Mouse (Mus musculus) CH12.LX (cell line): Measurements from ENCODE around the gene Gm49321. TPM values are rescaled to one million over a fixed set of nuclear protein-coding genes. Genes with fewer than 3 reads are reported as not detected.

ENCODE experiments used
- DNase-seq: peaks from one replicate; pipeline ENCODE4 v3.0.0-alpha.2; 2013; ENCODE audit errors: extremely low read depth
- H3K27ac ChIP-seq: 2 replicates; pipeline ENCODE4 v1.5.1; 2012; ENCODE audit warnings: low read depth, mild to moderate bottlenecking, control low read depth, moderate library complexity; ENCODE audit not compliant: insufficient read depth
- H3K27me3 ChIP-seq: replicated peaks from 2 replicates; pipeline ENCODE3; 2012; ENCODE audit warnings: inconsistent platforms
- H3K36me3 ChIP-seq, 2 experiments: replicated peaks in 1 of 2; 2 replicates each; pipeline versions ENCODE3 to v1.6.1; 2012; ENCODE audit warnings: inconsistent platforms in 1 of 2, low read length in 1 of 2, mild to moderate bottlenecking in 1 of 2, mixed read lengths in 1 of 2, moderate library complexity in 1 of 2; ENCODE audit not compliant: control insufficient read depth in 1 of 2, insufficient read depth in 1 of 2
- H3K4me1 ChIP-seq, 2 experiments: 2 replicates each; pipeline ENCODE4 v1.6.1; 2012; ENCODE audit warnings: inconsistent platforms in 1 of 2, moderate library complexity in 1 of 2; ENCODE audit not compliant: insufficient read depth in 2 of 2, control insufficient read depth in 1 of 2
- H3K4me2 ChIP-seq: 2 replicates; pipeline ENCODE4 v1.6.1; 2012; ENCODE audit warnings: low read depth, mild to moderate bottlenecking, control low read depth; ENCODE audit not compliant: poor library complexity, insufficient read depth, severe bottlenecking
- H3K4me3 ChIP-seq, 3 experiments: fragments of 150-350 bp in 1 of 3; sonication (generic) in 1 of 3; replicated peaks in 1 of 3; 2 replicates each; pipeline versions ENCODE3 to v1.5.1; 2011 to 2012; ENCODE audit warnings: low read depth in 2 of 3, low read length in 2 of 3, mild to moderate bottlenecking in 2 of 3, moderate library complexity in 2 of 3, control low read depth in 1 of 3, improper control_type of control experiment in 1 of 3, inconsistent platforms in 1 of 3, mixed read lengths in 1 of 3; ENCODE audit not compliant: poor library complexity in 1 of 3
- H3K79me2 ChIP-seq: replicated peaks from 2 replicates; pipeline ENCODE4 v1.6.1; 2012; ENCODE audit warnings: mild to moderate bottlenecking, moderate library complexity; ENCODE audit not compliant: control insufficient read depth, poor library complexity, insufficient read depth, severe bottlenecking; ENCODE audit errors: extremely low read depth
- H3K9ac ChIP-seq: 2 replicates; pipeline ENCODE4 v1.6.1; 2012; ENCODE audit warnings: low read depth, mild to moderate bottlenecking, control low read depth, moderate library complexity; ENCODE audit not compliant: insufficient read depth
- H3K9me3 ChIP-seq: replicated peaks from 2 replicates; pipeline ENCODE3; 2012; ENCODE audit warnings: low read length, inconsistent platforms, mixed read lengths
- BHLHE40 ChIP-seq: IDR thresholded peaks from 2 replicates; pipeline ENCODE4 v1.6.1; 2011; ENCODE audit warnings: mild to moderate bottlenecking, low read depth, low read length, improper control_type of control experiment
- CHD1 ChIP-seq: IDR thresholded peaks from 2 replicates; pipeline ENCODE4 v1.6.1; 2012; ENCODE audit warnings: low read depth, low read length, improper control_type of control experiment, inconsistent platforms
- CHD2 ChIP-seq: IDR thresholded peaks from 2 replicates; pipeline ENCODE4 v1.6.1; 2011; ENCODE audit warnings: low read length, improper control_type of control experiment
- CTCF ChIP-seq, 2 experiments: IDR thresholded peaks in 1 of 2; conservative IDR thresholded peaks in 1 of 2; 2 replicates each; pipeline ENCODE4 v1.5.1; 2011 to 2012; ENCODE audit warnings: low read depth in 2 of 2, low read length in 2 of 2, improper control_type of control experiment in 1 of 2, inconsistent platforms in 1 of 2, mild to moderate bottlenecking in 1 of 2, moderate library complexity in 1 of 2
- ELF1 ChIP-seq: IDR thresholded peaks from 2 replicates; pipeline ENCODE4 v1.6.1; 2014; ENCODE audit warnings: low read depth, mild to moderate bottlenecking, inconsistent platforms, low read length, improper control_type of control experiment
- EP300 ChIP-seq: IDR thresholded peaks from 2 replicates; pipeline ENCODE4 v1.6.1; 2011; ENCODE audit warnings: low read length, improper control_type of control experiment
- ETS1 ChIP-seq: conservative IDR thresholded peaks from 2 replicates; pipeline ENCODE4 v1.6.1; 2012; ENCODE audit warnings: low read depth, mild to moderate bottlenecking, inconsistent platforms, low read length, improper control_type of control experiment, moderate library complexity
- HCFC1 ChIP-seq: IDR thresholded peaks from 2 replicates; pipeline ENCODE4 v1.6.1; 2012; ENCODE audit warnings: low read depth, mild to moderate bottlenecking, inconsistent platforms, low read length, improper control_type of control experiment
- JUN ChIP-seq: IDR thresholded peaks from 2 replicates; pipeline ENCODE4 v1.6.1; 2011; ENCODE audit warnings: low read depth, mild to moderate bottlenecking, low read length, improper control_type of control experiment, moderate library complexity; ENCODE audit not compliant: insufficient read depth
- JUND ChIP-seq: conservative IDR thresholded peaks from 2 replicates; pipeline ENCODE4 v1.6.1; 2011; ENCODE audit warnings: low read depth, low read length, improper control_type of control experiment
- KAT2A ChIP-seq: IDR thresholded peaks from 2 replicates; pipeline ENCODE4 v1.6.1; 2012; ENCODE audit warnings: low read length, improper control_type of control experiment, inconsistent platforms; ENCODE audit not compliant: insufficient replicate concordance
- MAX ChIP-seq: IDR thresholded peaks from 2 replicates; pipeline ENCODE4 v1.6.1; 2011; ENCODE audit warnings: low read length, improper control_type of control experiment
- MAZ ChIP-seq: IDR thresholded peaks from 2 replicates; pipeline ENCODE4 v1.6.1; 2012; ENCODE audit warnings: low read depth, mild to moderate bottlenecking, inconsistent platforms, low read length, improper control_type of control experiment, moderate library complexity
- POLR2A ChIP-seq: IDR thresholded peaks from 2 replicates; pipeline ENCODE4 v1.6.1; 2011; ENCODE audit warnings: low read depth, mild to moderate bottlenecking, improper control_type of control experiment, low read length
- POLR2AphosphoS2 ChIP-seq: IDR thresholded peaks from 2 replicates; pipeline ENCODE4 v1.6.1; 2011; ENCODE audit warnings: low read depth, low read length, improper control_type of control experiment
- RAD21 ChIP-seq: IDR thresholded peaks from 2 replicates; pipeline ENCODE4 v1.6.1; 2011; ENCODE audit warnings: low read depth, mild to moderate bottlenecking, low read length, improper control_type of control experiment, moderate library complexity
- SIN3A ChIP-seq: IDR thresholded peaks from 2 replicates; pipeline ENCODE4 v1.6.1; 2012; ENCODE audit warnings: low read length, improper control_type of control experiment, inconsistent platforms
- SMC3 ChIP-seq: IDR thresholded peaks from 2 replicates; pipeline ENCODE4 v1.6.1; 2011; ENCODE audit warnings: low read depth, low read length, improper control_type of control experiment
- TBP ChIP-seq: conservative IDR thresholded peaks from 2 replicates; pipeline ENCODE4 v1.6.1; 2011; ENCODE audit warnings: low read depth, low read length, improper control_type of control experiment
- UBTF ChIP-seq: IDR thresholded peaks from 2 replicates; pipeline ENCODE4 v1.6.1; 2012; ENCODE audit warnings: low read depth, mild to moderate bottlenecking, inconsistent platforms, low read length, improper control_type of control experiment, moderate library complexity
- USF1 ChIP-seq: IDR thresholded peaks from 2 replicates; pipeline ENCODE4 v1.6.1; 2014; ENCODE audit warnings: low read depth, mild to moderate bottlenecking, inconsistent platforms, low read length, improper control_type of control experiment
- ZC3H11A ChIP-seq: IDR thresholded peaks from 2 replicates; pipeline ENCODE4 v1.6.1; 2012; ENCODE audit warnings: low read depth, mild to moderate bottlenecking, inconsistent platforms, low read length, improper control_type of control experiment
- ZNF384 ChIP-seq: IDR thresholded peaks from 2 replicates; pipeline ENCODE4 v1.6.1; 2012; ENCODE audit warnings: low read depth, low read length, improper control_type of control experiment, inconsistent platforms
- dilution Hi-C: fragments of 300-500 bp; cut with MboI; formaldehyde crosslinking; loops from 2 replicates; pipeline ENCODE4 v1.14.3; 2020; ENCODE audit warnings: low sequenced_read_pairs; ENCODE audit not compliant: extremely low pct_unique_long_range_greater_than_20kb, extremely low pct_ligation_motif_present
- in situ Hi-C: fragments of 300-500 bp; cut with MboI; formaldehyde crosslinking; loops from 3 replicates; pipeline ENCODE4 v1.14.3; 2019; ENCODE audit warnings: low sequenced_read_pairs, low pct_ligation_motif_present, low pct_unique_long_range_greater_than_20kb, mixed read lengths
- polyA plus RNA-seq: library from polyadenylated mRNA; unstranded; fragments of >175 nt; gene quantifications from 2 replicates; pipeline ENCODE4 v1.2.1, GENCODE M21; 2012; ENCODE audit warnings: low read depth; ENCODE audit not compliant: insufficient read length
- total RNA-seq, 2 experiments: library from RNA; depleted of rRNA; stranded (reverse); fragments of 300-350 nt in 1 of 2; fragments of >200 nt in 1 of 2; gene quantifications; 2 replicates each; pipeline ENCODE4 v1.2.3; 2012 to 2014

The Gm49321 gene
- total and polyA plus RNA-seq, 3 experiments, result not detected

GRCm38 (mm10) chr12:74009448-74009911 is 72.0 kb downstream of the Gm49321 start:
- H3K9me3 ChIP-seq, result no peaks in the 10 kb centered on the region
- no peak overlapping the region for H3K4me3 ChIP-seq
- H3K79me2 ChIP-seq, result no peaks in the 10 kb centered on the region
- peak; percentile 60 for DNase-seq
- H3K9ac ChIP-seq, result no peak overlapping the region
- in situ Hi-C loops (loop anchor here (5.0 to 25.0 kb wide), 3 partner anchors 278 to 447 kb away; no protein-coding TSS in a partner anchor), dilution Hi-C loops (no loop called here)
- no peaks in the 10 kb centered on the region for H3K27me3 ChIP-seq
- H3K4me1 ChIP-seq, result peaks cover 0 to 15% of the 10 kb centered on the region in 2 experiments; a peak in 2 of 4 replicates
- no peak overlapping the region for H3K4me2 ChIP-seq
- H3K27ac ChIP-seq, result no peak overlapping the region
- H3K36me3 ChIP-seq, result no peaks in the 10 kb centered on the region
- TF ChIP-seq CTCF (conservative IDR thresholded peaks at IDR 0.05 in 1 of 2, IDR thresholded peaks at IDR 0.05 in 1 of 2; ENCODE audit: low read depth in 2 of 2, low read length in 2 of 2) (peak; percentile 71 to 79), ETS1 (no peak), ELF1 (peak; percentile 65), RAD21 (peak; percentile 14; the same call in 1 of the 2 replicates), POLR2AphosphoS2 (no peak), SMC3 (peak; percentile 48)

DNA sequence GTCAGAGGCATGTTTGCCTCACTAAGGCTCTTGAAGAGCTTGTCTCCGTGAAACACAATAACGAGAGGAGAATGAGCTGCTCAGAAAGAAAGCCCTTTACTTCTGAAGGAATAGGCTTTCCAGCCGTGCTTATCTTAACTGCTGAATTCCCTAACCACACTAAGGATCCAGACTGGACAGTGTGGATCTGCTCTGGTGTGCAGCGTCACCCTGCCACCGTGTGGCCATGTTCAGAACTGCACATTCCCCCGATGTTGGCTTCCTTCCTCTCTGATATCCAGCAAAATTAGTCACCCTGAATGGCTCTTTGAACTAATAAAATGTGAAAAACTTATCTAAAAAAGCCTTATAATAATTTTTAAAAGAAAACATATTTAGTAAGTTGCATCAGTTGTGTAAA is 76.3 kb downstream of the Gm49321 start:
- peaks cover 6 to 25% of the 10 kb centered on the region in 2 experiments; a peak in 3 of 4 replicates for H3K4me1 ChIP-seq
- H3K27ac ChIP-seq, result no peak overlapping the region
- DNase-seq, result peak; percentile 45
- H3K4me3 ChIP-seq, result no peak overlapping the region
- in situ Hi-C loops (loop anchor here (25.0 kb wide), 2 partner anchors 274 to 451 kb away; no protein-coding TSS in a partner anchor), dilution Hi-C loops (no loop called here)
- H3K4me2 ChIP-seq, result no peak overlapping the region
- H3K79me2 ChIP-seq, result no peaks in the 10 kb centered on the region
- no peaks in the 10 kb centered on the region for H3K36me3 ChIP-seq
- TF ChIP-seq TBP (no peak), JUN (no peak), SMC3 (peak; percentile 75), RAD21 (peak; percentile 86), CTCF (conservative IDR thresholded peaks at IDR 0.05 in 1 of 2, IDR thresholded peaks at IDR 0.05 in 1 of 2; ENCODE audit: low read depth in 2 of 2, low read length in 2 of 2) (peak; percentile 89 to 96)
- peaks cover 2% of the 10 kb centered on the region for H3K27me3 ChIP-seq
- no peak overlapping the region for H3K9ac ChIP-seq
- no peaks in the 10 kb centered on the region for H3K9me3 ChIP-seq

GRCm38 (mm10) chr12:74014739-74015270 is 77.4 kb downstream of the Gm49321 start:
- Histone ChIP-seq H3K9me3 (no peaks in the 10 kb centered on the region), H3K79me2 (no peaks in the 10 kb centered on the region), H3K27ac (no peak overlapping the region), H3K4me2 (no peak overlapping the region), H3K36me3 (no peaks in the 10 kb centered on the region), H3K4me3 (no peak overlapping the region), H3K9ac (no peak overlapping the region), H3K27me3 (peaks cover 2% of the 10 kb centered on the region), H3K4me1 (peaks cover 6 to 16% of the 10 kb centered on the region in 2 experiments; a peak in 3 of 4 replicates)
- in situ Hi-C loops (loop anchor here (25.0 kb wide), 2 partner anchors 272 to 453 kb away; no protein-coding TSS in a partner anchor), dilution Hi-C loops (no loop called here)
- DNase-seq, result peak; percentile 49
- no peak for TF ChIP-seq MAZ
- TF ChIP-seq SMC3, result peak; percentile 56
- TF ChIP-seq UBTF, result no peak
- no peak for TF ChIP-seq EP300
- no peak for TF ChIP-seq POLR2A
- no peak for TF ChIP-seq ETS1
- TF ChIP-seq KAT2A, result no peak
- TF ChIP-seq HCFC1, result no peak
- no peak for TF ChIP-seq BHLHE40
- peak; percentile 47 for TF ChIP-seq RAD21
- TF ChIP-seq CTCF (conservative IDR thresholded peaks at IDR 0.05 in 1 of 2, IDR thresholded peaks at IDR 0.05 in 1 of 2; ENCODE audit: low read depth in 2 of 2, low read length in 2 of 2), result peak in 1 of 2 experiments; percentile 73; a peak in 3 of 4 replicates
- no peak for TF ChIP-seq ZNF384
- no peak for TF ChIP-seq CHD2
- TF ChIP-seq ZC3H11A, result no peak
- no peak for TF ChIP-seq USF1
- TF ChIP-seq MAX, result 0 out of 2 replicates have a peak, but pooled peaks have one; percentile 37
- no peak for TF ChIP-seq JUND
- no peak for TF ChIP-seq CHD1
- no peak for TF ChIP-seq POLR2AphosphoS2
- no peak for TF ChIP-seq SIN3A
- TF ChIP-seq, all 38 proteins: peak for 4
